Mouse (Mus musculus) MEL (cell line): ENCODE measurements around the gene Rab10. TPM values are rescaled to one million over a fixed set of nuclear protein-coding genes. Genes with fewer than 3 reads are reported as not detected.

ENCODE experiments used
- DNase-seq: peaks from one replicate; pipeline ENCODE4 v3.0.0; 2011; ENCODE audit warnings: low read depth, low spot score
- H3K27ac ChIP-seq: 2 replicates; pipeline ENCODE4 v1.5.1; 2012; ENCODE audit warnings: low read depth, mild to moderate bottlenecking, control low read depth, low read length, moderate library complexity; ENCODE audit not compliant: control insufficient read depth
- H3K27me3 ChIP-seq, 2 experiments: fragments of 150-350 bp in 1 of 2; sonication (generic) in 1 of 2; 2 replicates each; pipeline ENCODE4 v1.6.1; 2012; ENCODE audit warnings: low read length in 2 of 2, mild to moderate bottlenecking in 2 of 2, improper control_type of control experiment in 1 of 2, moderate library complexity in 1 of 2; ENCODE audit not compliant: insufficient read depth in 2 of 2, control insufficient read depth in 1 of 2
- H3K36me3 ChIP-seq, 2 experiments: 2 replicates each; pipeline ENCODE4 v1.6.1; 2012 to 2014; ENCODE audit warnings: low read length in 2 of 2, improper control_type of control experiment in 1 of 2, inconsistent platforms in 1 of 2, mild to moderate bottlenecking in 1 of 2; ENCODE audit not compliant: insufficient read depth in 2 of 2, control insufficient read depth in 1 of 2
- H3K4me1 ChIP-seq, 2 experiments: fragments of 150-350 bp in 1 of 2; sonication (generic) in 1 of 2; 2 replicates each; pipeline ENCODE4 v1.6.1; 2012; ENCODE audit warnings: low read length in 2 of 2, improper control_type of control experiment in 1 of 2, mild to moderate bottlenecking in 1 of 2; ENCODE audit not compliant: insufficient read depth in 2 of 2, control insufficient read depth in 1 of 2
- H3K4me3 ChIP-seq, 2 experiments: fragments of 150-350 bp in 1 of 2; sonication (generic) in 1 of 2; 2 replicates each; pipeline ENCODE4 v1.5.1; 2012; ENCODE audit warnings: low read depth in 2 of 2, low read length in 2 of 2, mild to moderate bottlenecking in 2 of 2, moderate library complexity in 2 of 2, control low read depth in 1 of 2, improper control_type of control experiment in 1 of 2; ENCODE audit not compliant: control insufficient read depth in 1 of 2, insufficient read depth in 1 of 2
- H3K79me2 ChIP-seq: 2 replicates; pipeline ENCODE4 v1.6.1; 2012; ENCODE audit warnings: mild to moderate bottlenecking, low read length, moderate library complexity; ENCODE audit not compliant: control insufficient read depth, poor library complexity, insufficient read depth
- H3K9ac ChIP-seq: 2 replicates; pipeline ENCODE4 v1.6.1; 2012; ENCODE audit warnings: low read depth, mild to moderate bottlenecking, control low read depth, low read length, moderate library complexity; ENCODE audit not compliant: control insufficient read depth, poor library complexity, severe bottlenecking
- H3K9me3 ChIP-seq: fragments of 150-350 bp; sonication (generic); replicated peaks from 2 replicates; pipeline ENCODE4 v1.6.1; 2012; ENCODE audit warnings: mild to moderate bottlenecking, low read length, improper control_type of control experiment, moderate library complexity; ENCODE audit not compliant: insufficient read depth
- CTCF ChIP-seq, 3 experiments: IDR thresholded peaks in 2 of 3; conservative IDR thresholded peaks in 1 of 3; 2 replicates each; pipeline ENCODE4 v1.5.1; 2011 to 2012; ENCODE audit warnings: low read length in 3 of 3, low read depth in 2 of 3, mild to moderate bottlenecking in 2 of 3, improper control_type of control experiment in 1 of 3, inconsistent platforms in 1 of 3, mixed read lengths in 1 of 3, moderate library complexity in 1 of 3; ENCODE audit not compliant: control insufficient read depth in 1 of 3, insufficient read depth in 1 of 3, poor library complexity in 1 of 3, severe bottlenecking in 1 of 3
- ETS1 ChIP-seq: IDR thresholded peaks from 2 replicates; pipeline ENCODE4 v1.6.1; 2012; ENCODE audit warnings: low read depth, mild to moderate bottlenecking, inconsistent platforms, low read length, improper control_type of control experiment, moderate library complexity
- GABPA ChIP-seq: IDR thresholded peaks from 2 replicates; pipeline ENCODE4 v1.6.1; 2012; ENCODE audit warnings: low read depth, mild to moderate bottlenecking, inconsistent platforms, low read length, improper control_type of control experiment, moderate library complexity
- GATA1 ChIP-seq: IDR thresholded peaks from 2 replicates; pipeline ENCODE4 v1.6.1; 2011; ENCODE audit warnings: low read depth, low read length, improper control_type of control experiment
- HCFC1 ChIP-seq: IDR thresholded peaks from 2 replicates; pipeline ENCODE4 v1.6.1; 2012; ENCODE audit warnings: low read depth, mild to moderate bottlenecking, inconsistent platforms, low read length, improper control_type of control experiment, moderate library complexity
- MAFK ChIP-seq: IDR thresholded peaks from 2 replicates; pipeline ENCODE4 v1.6.1; 2011; ENCODE audit warnings: low read depth, mild to moderate bottlenecking, low read length, improper control_type of control experiment, borderline replicate concordance
- MAX ChIP-seq: IDR thresholded peaks from 2 replicates; pipeline ENCODE4 v1.6.1; 2011; ENCODE audit warnings: low read length, improper control_type of control experiment
- MAZ ChIP-seq: IDR thresholded peaks from 2 replicates; pipeline ENCODE4 v1.6.1; 2012; ENCODE audit warnings: low read depth, mild to moderate bottlenecking, inconsistent platforms, low read length, improper control_type of control experiment
- MXI1 ChIP-seq: IDR thresholded peaks from 2 replicates; pipeline ENCODE4 v1.6.1; 2011; ENCODE audit warnings: mild to moderate bottlenecking, low read depth, low read length, improper control_type of control experiment
- NELFE ChIP-seq: IDR thresholded peaks from 2 replicates; pipeline ENCODE4 v1.6.1; 2011; ENCODE audit warnings: low read depth, low read length, improper control_type of control experiment
- NRF1 ChIP-seq: IDR thresholded peaks from 2 replicates; pipeline ENCODE4 v1.6.1; 2014; ENCODE audit warnings: low read depth, mild to moderate bottlenecking, inconsistent platforms, low read length, improper control_type of control experiment, moderate library complexity; ENCODE audit not compliant: poor library complexity, insufficient read depth, severe bottlenecking
- POLR2AphosphoS5 ChIP-seq: IDR thresholded peaks from 2 replicates; pipeline ENCODE4 v1.6.1; 2012; ENCODE audit warnings: low read depth, borderline replicate concordance, mild to moderate bottlenecking, inconsistent platforms, low read length, moderate library complexity, mixed read lengths
- RCOR1 ChIP-seq: IDR thresholded peaks from 2 replicates; pipeline ENCODE4 v1.6.1; 2012; ENCODE audit warnings: low read depth, mild to moderate bottlenecking, inconsistent platforms, low read length, improper control_type of control experiment
- TAL1 ChIP-seq: IDR thresholded peaks from 2 replicates; pipeline ENCODE4 v1.6.1; 2012; ENCODE audit warnings: mild to moderate bottlenecking, inconsistent platforms, low read length, moderate library complexity, mixed read lengths
- TCF12 ChIP-seq: IDR thresholded peaks from 2 replicates; pipeline ENCODE4 v1.6.1; 2014; ENCODE audit warnings: low read depth, mild to moderate bottlenecking, inconsistent platforms, low read length, improper control_type of control experiment, moderate library complexity
- USF1 ChIP-seq: IDR thresholded peaks from 2 replicates; pipeline ENCODE4 v1.6.1; 2014; ENCODE audit warnings: low read depth, mild to moderate bottlenecking, inconsistent platforms, low read length, improper control_type of control experiment, moderate library complexity
- USF2 ChIP-seq, 2 experiments: IDR thresholded peaks; 2 replicates each; pipeline ENCODE4 v1.6.1; 2011 to 2012; ENCODE audit warnings: improper control_type of control experiment in 2 of 2, low read length in 2 of 2, borderline replicate concordance in 1 of 2, inconsistent platforms in 1 of 2, low read depth in 1 of 2, mild to moderate bottlenecking in 1 of 2; ENCODE audit not compliant: insufficient read depth in 1 of 2
- ZC3H11A ChIP-seq: IDR thresholded peaks from 2 replicates; pipeline ENCODE4 v1.6.1; 2012; ENCODE audit warnings: low read depth, mild to moderate bottlenecking, inconsistent platforms, low read length, improper control_type of control experiment
- ZKSCAN1 ChIP-seq: IDR thresholded peaks from 2 replicates; pipeline ENCODE4 v1.6.1; 2012; ENCODE audit warnings: low read depth, mild to moderate bottlenecking, inconsistent platforms, low read length, improper control_type of control experiment, moderate library complexity
- polyA plus RNA-seq, 2 experiments: library from polyadenylated mRNA; stranded (reverse) in 1 of 2; unstranded in 1 of 2; fragments of >175 nt in 1 of 2; fragments of >200 nt in 1 of 2; gene quantifications; 2 replicates each; pipeline versions ENCODE4 v1.2.1 to v1.2.4; 2012; ENCODE audit warnings: low replicate concordance in 2 of 2, low read depth in 1 of 2; ENCODE audit not compliant: insufficient read length in 2 of 2, insufficient read depth in 1 of 2, missing spikeins in 1 of 2
- total RNA-seq: library from RNA; depleted of rRNA; stranded (reverse); fragments of 300-350 nt; gene quantifications from 2 replicates; pipeline ENCODE4 v1.2.3, GENCODE M21; 2012

The Rab10 gene
- total and polyA plus RNA-seq, 3 experiments = 41.3 to 71.8 (median 67.7) TPM

GRCm38 (mm10) chr12:3236831-3237681 is 72.7 kb downstream of the Rab10 start:
- Histone ChIP-seq H3K36me3 (0 out of 4 replicates have a peak, but pooled peaks cover 0 to 2% of the 10 kb centered on the region in 2 experiments), H3K4me1 (peaks cover 0 to 3% of the 10 kb centered on the region in 2 experiments; a peak in 1 of 4 replicates), H3K4me3 (no peak overlapping the region)

GRCm38 (mm10) chr12:3236163-3236641 is 73.6 kb downstream of the Rab10 start:
- TF ChIP-seq ZC3H11A = no peak
- peak; percentile 32; the same call in 1 of the 2 replicates for TF ChIP-seq ETS1
- peak; percentile 72; the same call in 1 of the 2 replicates for TF ChIP-seq USF1
- TF ChIP-seq, all 39 proteins: peak for 2
- Histone ChIP-seq H3K9ac (peak overlapping the region; percentile 79), H3K9me3 (no peaks in the 10 kb centered on the region), H3K27ac (peak overlapping the region; percentile 77), H3K36me3 (0 out of 4 replicates have a peak, but pooled peaks cover 0 to 2% of the 10 kb centered on the region in 2 experiments), H3K27me3 (no peaks in the 10 kb centered on the region), H3K79me2 (peaks cover 4% of the 10 kb centered on the region), H3K4me3 (peak overlapping the region; percentile 56 to 94), H3K4me1 (peaks cover 0 to 3% of the 10 kb centered on the region in 2 experiments; a peak in 1 of 4 replicates)
- DNase-seq = no peak

More at GRCm38 (mm10) chr12:3236831-3237681, 72.7 kb downstream of the Rab10 start:
- no peak for TF ChIP-seq MAX
- TF ChIP-seq USF2 (IDR thresholded peaks at IDR 0.05; ENCODE audit: borderline replicate concordance in 1 of 2, insufficient read depth in 1 of 2, low read depth in 1 of 2, low read length in 2 of 2) = no peak
- no peak for TF ChIP-seq GATA1
- TF ChIP-seq GABPA = no peak
- no peak for TF ChIP-seq TCF12
- TF ChIP-seq HCFC1 = no peak
- no peak for TF ChIP-seq MAFK
- no peak for TF ChIP-seq USF1
- no peak for TF ChIP-seq POLR2AphosphoS5
- TF ChIP-seq MAZ = no peak
- no peak for TF ChIP-seq MXI1
- no peak for TF ChIP-seq NRF1
- TF ChIP-seq RCOR1 = no peak
- TF ChIP-seq TAL1 = no peak
- TF ChIP-seq NELFE = no peak
- no peak for TF ChIP-seq ZKSCAN1
- no peak for TF ChIP-seq CTCF (IDR thresholded peaks at IDR 0.05 in 2 of 3, conservative IDR thresholded peaks at IDR 0.05 in 1 of 3; ENCODE audit: control insufficient read depth in 1 of 3, insufficient read depth in 1 of 3, low read depth in 2 of 3, low read length in 3 of 3, poor library complexity in 1 of 3, severe bottlenecking in 1 of 3)
- no peaks in the 10 kb centered on the region for H3K27me3 ChIP-seq
- H3K79me2 ChIP-seq = peaks cover 4% of the 10 kb centered on the region
- DNase-seq = peak; percentile 33
- H3K27ac ChIP-seq = no peak overlapping the region
- no peak overlapping the region for H3K9ac ChIP-seq
- no peaks in the 10 kb centered on the region for H3K9me3 ChIP-seq
